Mouse (Mus musculus): ENCODE results near the gene Rasal1. TPM values are rescaled to one million over a fixed set of nuclear protein-coding genes. Genes with fewer than 3 reads are reported as not detected.

Gene Rasal1
- total and polyA plus RNA-seq, 3 experiments = 0.69 to 4.5 TPM; not detected in 1

DNA sequence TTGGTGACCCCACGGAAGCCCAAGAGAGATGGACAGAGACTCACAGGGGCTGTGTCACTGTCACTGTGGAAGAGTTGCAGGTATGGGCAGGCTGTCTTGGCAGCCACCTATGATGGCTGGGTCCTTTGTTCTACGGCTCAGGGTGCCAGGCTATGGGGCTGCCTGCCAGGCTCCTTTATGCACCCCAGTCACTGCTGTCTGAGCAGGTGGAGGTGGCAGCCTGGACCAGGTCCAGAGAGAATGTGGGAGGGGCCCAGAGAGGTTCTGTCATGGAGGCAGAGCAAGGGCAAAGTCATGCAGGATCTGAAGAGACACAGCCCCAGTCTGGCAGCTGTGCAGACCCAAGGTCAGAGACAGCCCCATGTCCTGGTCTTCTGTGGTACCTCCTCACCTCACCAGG is 54.4 kb downstream of the Rasal1 start:
- no peaks in the 10 kb centered on the region for H3K79me2 ChIP-seq (ENCODE audit: control insufficient read depth, insufficient read depth, low read length, poor library complexity)
- no peaks in the 10 kb centered on the region for H3K9me3 ChIP-seq (replicated peaks; ENCODE audit: insufficient read depth, low read length)
- no peaks in the 10 kb centered on the region for H3K4me1 ChIP-seq (ENCODE audit: control insufficient read depth in 1 of 2, insufficient read depth in 2 of 2, low read length in 2 of 2)
- no peaks in the 10 kb centered on the region for H3K27me3 ChIP-seq (ENCODE audit: control insufficient read depth in 1 of 2, insufficient read depth in 2 of 2, low read length in 2 of 2)
- DNase-seq (ENCODE audit: low read depth, low spot score) = no peak
- H3K4me3 ChIP-seq (ENCODE audit: control insufficient read depth in 1 of 2, insufficient read depth in 1 of 2, low read depth in 2 of 2, low read length in 2 of 2) = no peak overlapping the region
- H3K36me3 ChIP-seq (ENCODE audit: control insufficient read depth in 1 of 2, insufficient read depth in 2 of 2, low read length in 2 of 2) = no peaks in the 10 kb centered on the region
- no peak overlapping the region for H3K27ac ChIP-seq (ENCODE audit: control insufficient read depth, low read depth, low read length)
- TF ChIP-seq MAZ (IDR thresholded peaks at IDR 0.05; ENCODE audit: low read depth, low read length) (no peak), ZC3H11A (IDR thresholded peaks at IDR 0.05; ENCODE audit: low read depth, low read length) (no peak), ZKSCAN1 (IDR thresholded peaks at IDR 0.05; ENCODE audit: low read depth, low read length) (no peak), CHD1 (IDR thresholded peaks at IDR 0.05; ENCODE audit: low read depth, low read length) (no peak)
- H3K9ac ChIP-seq (ENCODE audit: control insufficient read depth, low read depth, low read length, poor library complexity, severe bottlenecking) = no peak overlapping the region

DNA sequence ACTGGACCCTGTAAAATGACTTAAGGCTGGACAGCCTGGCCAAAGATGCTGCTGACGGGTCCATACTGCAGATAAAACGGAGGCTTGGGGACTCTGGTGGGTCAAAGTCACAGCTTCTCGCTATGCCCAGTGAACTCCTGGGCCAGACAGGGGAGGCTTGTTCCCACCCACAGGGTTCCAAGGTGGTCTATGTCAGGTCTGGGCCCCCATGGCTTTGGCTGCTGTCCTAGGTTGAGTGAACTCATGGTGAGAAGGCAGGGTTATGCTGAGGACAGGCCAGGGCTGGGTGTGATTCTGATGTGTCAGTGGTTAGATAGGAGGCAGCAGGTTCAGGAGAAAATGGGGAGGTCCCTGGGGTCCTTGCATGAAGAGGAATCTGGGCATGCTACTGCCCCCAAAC is 55.0 kb downstream of the Rasal1 start:
- H3K36me3 ChIP-seq (ENCODE audit: control insufficient read depth in 1 of 2, insufficient read depth in 2 of 2, low read length in 2 of 2) = no peaks in the 10 kb centered on the region
- no peak overlapping the region for H3K9ac ChIP-seq (ENCODE audit: control insufficient read depth, low read depth, low read length, poor library complexity, severe bottlenecking)
- H3K4me3 ChIP-seq (ENCODE audit: control insufficient read depth in 1 of 2, insufficient read depth in 1 of 2, low read depth in 2 of 2, low read length in 2 of 2) = no peak overlapping the region
- no peaks in the 10 kb centered on the region for H3K27me3 ChIP-seq (ENCODE audit: control insufficient read depth in 1 of 2, insufficient read depth in 2 of 2, low read length in 2 of 2)
- TF ChIP-seq POLR2A (IDR thresholded peaks at IDR 0.05; ENCODE audit: control insufficient read depth in 1 of 2, insufficient read depth in 1 of 2, low read depth in 1 of 2, low read length in 2 of 2, poor library complexity in 1 of 2) = no peak
- no peak for TF ChIP-seq RAD21 (IDR thresholded peaks at IDR 0.05; ENCODE audit: low read depth, low read length)
- no peak for TF ChIP-seq ETS1 (IDR thresholded peaks at IDR 0.05; ENCODE audit: low read depth, low read length)
- TF ChIP-seq TAL1 (IDR thresholded peaks at IDR 0.05; ENCODE audit: low read length) = no peak
- TF ChIP-seq E2F4 (IDR thresholded peaks at IDR 0.05; ENCODE audit: borderline replicate concordance, low read depth, low read length) = no peak
- no peak for TF ChIP-seq USF1 (IDR thresholded peaks at IDR 0.05; ENCODE audit: low read depth, low read length)
- no peak for TF ChIP-seq MAFK (IDR thresholded peaks at IDR 0.05; ENCODE audit: borderline replicate concordance, low read depth, low read length)
- TF ChIP-seq ZMIZ1 (IDR thresholded peaks at IDR 0.05; ENCODE audit: low read depth, low read length) = no peak
- no peak for DNase-seq (ENCODE audit: low read depth, low spot score)
- H3K27ac ChIP-seq (ENCODE audit: control insufficient read depth, low read depth, low read length) = no peak overlapping the region
- H3K9me3 ChIP-seq (replicated peaks; ENCODE audit: insufficient read depth, low read length) = no peaks in the 10 kb centered on the region
- H3K79me2 ChIP-seq (ENCODE audit: control insufficient read depth, insufficient read depth, low read length, poor library complexity) = no peaks in the 10 kb centered on the region
- no peaks in the 10 kb centered on the region for H3K4me1 ChIP-seq (ENCODE audit: control insufficient read depth in 1 of 2, insufficient read depth in 2 of 2, low read length in 2 of 2)

DNA sequence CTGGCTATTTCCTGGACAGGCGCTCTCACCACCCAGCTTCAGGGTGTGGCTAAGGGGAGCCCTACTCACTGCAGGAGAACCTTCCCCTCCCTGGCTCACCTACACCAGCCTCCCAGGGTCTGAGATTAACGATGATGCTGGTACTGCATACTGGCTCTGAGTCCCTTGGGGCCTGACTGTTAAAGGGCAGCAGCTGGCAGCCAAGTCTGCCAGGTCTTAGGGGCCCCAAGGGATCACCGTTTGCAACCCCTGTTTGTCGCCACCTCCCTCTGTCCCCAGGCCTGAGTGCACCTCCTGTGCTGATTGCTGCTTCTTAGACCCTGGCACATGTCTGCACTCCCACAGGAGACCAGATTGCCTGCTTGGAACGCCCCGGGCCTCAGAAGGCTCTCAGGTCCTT is 55.8 kb downstream of the Rasal1 start:
- Histone ChIP-seq H3K79me2 (ENCODE audit: control insufficient read depth, insufficient read depth, low read length, poor library complexity) (no peaks in the 10 kb centered on the region), H3K4me1 (ENCODE audit: control insufficient read depth in 1 of 2, insufficient read depth in 2 of 2, low read length in 2 of 2) (no peaks in the 10 kb centered on the region), H3K27ac (ENCODE audit: control insufficient read depth, low read depth, low read length) (no peak overlapping the region), H3K4me3 (ENCODE audit: control insufficient read depth in 1 of 2, insufficient read depth in 1 of 2, low read depth in 2 of 2, low read length in 2 of 2) (no peak overlapping the region), H3K36me3 (ENCODE audit: control insufficient read depth in 1 of 2, insufficient read depth in 2 of 2, low read length in 2 of 2) (no peaks in the 10 kb centered on the region), H3K27me3 (ENCODE audit: control insufficient read depth in 1 of 2, insufficient read depth in 2 of 2, low read length in 2 of 2) (no peaks in the 10 kb centered on the region), H3K9ac (ENCODE audit: control insufficient read depth, low read depth, low read length, poor library complexity, severe bottlenecking) (no peak overlapping the region), H3K9me3 (replicated peaks; ENCODE audit: insufficient read depth, low read length) (no peaks in the 10 kb centered on the region)
- no peak for TF ChIP-seq TAL1 (IDR thresholded peaks at IDR 0.05; ENCODE audit: low read length)
- TF ChIP-seq KAT2A (conservative IDR thresholded peaks at IDR 0.05; ENCODE audit: low read depth, low read length) = no peak
- no peak for TF ChIP-seq CHD2 (IDR thresholded peaks at IDR 0.05; ENCODE audit: low read length)
- TF ChIP-seq POLR2AphosphoS2 (IDR thresholded peaks at IDR 0.05; ENCODE audit: low read length) = no peak
- TF ChIP-seq ETS1 (IDR thresholded peaks at IDR 0.05; ENCODE audit: low read depth, low read length) = no peak
- TF ChIP-seq SMC3 (IDR thresholded peaks at IDR 0.05; ENCODE audit: low read depth, low read length) = no peak
- no peak for TF ChIP-seq MXI1 (IDR thresholded peaks at IDR 0.05; ENCODE audit: low read depth, low read length)
- no peak for TF ChIP-seq GABPA (IDR thresholded peaks at IDR 0.05; ENCODE audit: low read depth, low read length)
- no peak for DNase-seq (ENCODE audit: low read depth, low spot score)

All from MEL (cell line).